Mouse (Mus musculus): ENCODE data around the gene Rprd1b. TPM values are rescaled to one million over a fixed set of nuclear protein-coding genes. Genes with fewer than 3 reads are reported as not detected.

The Rprd1b gene
- total RNA-seq, 2 experiments from 2014 or later = 62.7 to 65.2 TPM

GRCm38 (mm10) chr2:158144750-158145527, 116.6 kb downstream of the Rprd1b start:
- no peak for DNase-seq (ENCODE audit: low spot score in 2 of 2)

- DNase-seq (ENCODE audit: low spot score in 2 of 2) = no peak
These were observed 117.3 kb downstream of the Rprd1b start for GRCm38 (mm10) chr2:158145528-158146065.

GRCm38 (mm10) chr2:158146223-158146622, 117.9 kb downstream of the Rprd1b start, which contains the start of gene Tgm2:
Tgm2 (minus strand) TSS chr2:158146436.
- peak; percentile 30 to 78 for DNase-seq (ENCODE audit: low spot score in 2 of 2)

GRCm38 (mm10) chr2:158146971-158147370, 118.7 kb downstream of the Rprd1b start:
- no peak for DNase-seq (ENCODE audit: low spot score in 2 of 2)

GRCm38 (mm10) chr2:158151077-158151476, 122.8 kb downstream of the Rprd1b start:
- no peak for DNase-seq (ENCODE audit: low spot score in 2 of 2)

GRCm38 (mm10) chr2:158152685-158153309, 124.5 kb downstream of the Rprd1b start:
- DNase-seq (ENCODE audit: low spot score in 2 of 2) = no peak

- no peak for DNase-seq (ENCODE audit: low spot score in 2 of 2)
These were observed 125.5 kb downstream of the Rprd1b start for GRCm38 (mm10) chr2:158153728-158154343.

- no peak for DNase-seq (ENCODE audit: low spot score in 2 of 2)
These were observed 126.3 kb downstream of the Rprd1b start for GRCm38 (mm10) chr2:158154641-158155040.

- no peak for DNase-seq (ENCODE audit: low spot score in 2 of 2)
These were observed 126.8 kb downstream of the Rprd1b start for GRCm38 (mm10) chr2:158155101-158155500.

GRCm38 (mm10) chr2:158155615-158156014, 127.3 kb downstream of the Rprd1b start:
- DNase-seq (ENCODE audit: low spot score in 2 of 2) = no peak

- DNase-seq (ENCODE audit: low spot score in 2 of 2) = no peak
These were observed 128.2 kb downstream of the Rprd1b start for GRCm38 (mm10) chr2:158156487-158156886.

GRCm38 (mm10) chr2:158157654-158158053, 129.4 kb downstream of the Rprd1b start:
- DNase-seq (ENCODE audit: low spot score in 2 of 2) = no peak

GRCm38 (mm10) chr2:158159376-158160235, 131.3 kb downstream of the Rprd1b start:
- no peak for DNase-seq (ENCODE audit: low spot score in 2 of 2)

GRCm38 (mm10) chr2:158161761-158162160, 133.5 kb downstream of the Rprd1b start:
- no peak for DNase-seq (ENCODE audit: low spot score in 2 of 2)

- no peak for DNase-seq (ENCODE audit: low spot score in 2 of 2)
These were observed 134.7 kb downstream of the Rprd1b start for GRCm38 (mm10) chr2:158163034-158163433.

- no peak for DNase-seq (ENCODE audit: low spot score in 2 of 2)
These were observed 137.5 kb downstream of the Rprd1b start for GRCm38 (mm10) chr2:158165776-158166175.

- DNase-seq (ENCODE audit: low spot score in 2 of 2) = peak in 1 of 2 experiments; percentile 11
These were observed 138.3 kb downstream of the Rprd1b start for GRCm38 (mm10) chr2:158166628-158167027.

- DNase-seq (ENCODE audit: low spot score in 2 of 2) = no peak
These were observed 139.4 kb downstream of the Rprd1b start for GRCm38 (mm10) chr2:158167496-158168205.

GRCm38 (mm10) chr2:158168741-158169211, 140.5 kb downstream of the Rprd1b start:
- DNase-seq (ENCODE audit: low spot score in 2 of 2) = no peak

- DNase-seq (ENCODE audit: low spot score in 2 of 2) = no peak
These were observed 141.1 kb downstream of the Rprd1b start for GRCm38 (mm10) chr2:158169351-158169750.

Measured in layer of hippocampus, adult 18-20 months (tissue).